Mouse (Mus musculus) cerebellum, adult 11 months (tissue): ENCODE measurements at regions not wholly inside any gene's neighbourhood (a gene's known extent, or its start where the extent isn't known, plus 50 kb on each side); places are given as distances from the start of the nearest gene placed in this dataset.
A peak's percentile ranks its signal among the peaks of the same experiment; 100 is the strongest.
"Not testable (repeated sequence)": the region's sequence is repeated elsewhere in the genome, so short reads cannot be mapped to it uniquely, and the experiment has no call there.

Source experiments
- DNase-seq: peaks from one replicate; pipeline ENCODE4 v3.0.0; 2022

- DNase-seq, result no peak
These were observed 198.3 kb upstream of the Slc7a14 start for GRCm38 (mm10) chr3:31508471-31508870.

DNA sequence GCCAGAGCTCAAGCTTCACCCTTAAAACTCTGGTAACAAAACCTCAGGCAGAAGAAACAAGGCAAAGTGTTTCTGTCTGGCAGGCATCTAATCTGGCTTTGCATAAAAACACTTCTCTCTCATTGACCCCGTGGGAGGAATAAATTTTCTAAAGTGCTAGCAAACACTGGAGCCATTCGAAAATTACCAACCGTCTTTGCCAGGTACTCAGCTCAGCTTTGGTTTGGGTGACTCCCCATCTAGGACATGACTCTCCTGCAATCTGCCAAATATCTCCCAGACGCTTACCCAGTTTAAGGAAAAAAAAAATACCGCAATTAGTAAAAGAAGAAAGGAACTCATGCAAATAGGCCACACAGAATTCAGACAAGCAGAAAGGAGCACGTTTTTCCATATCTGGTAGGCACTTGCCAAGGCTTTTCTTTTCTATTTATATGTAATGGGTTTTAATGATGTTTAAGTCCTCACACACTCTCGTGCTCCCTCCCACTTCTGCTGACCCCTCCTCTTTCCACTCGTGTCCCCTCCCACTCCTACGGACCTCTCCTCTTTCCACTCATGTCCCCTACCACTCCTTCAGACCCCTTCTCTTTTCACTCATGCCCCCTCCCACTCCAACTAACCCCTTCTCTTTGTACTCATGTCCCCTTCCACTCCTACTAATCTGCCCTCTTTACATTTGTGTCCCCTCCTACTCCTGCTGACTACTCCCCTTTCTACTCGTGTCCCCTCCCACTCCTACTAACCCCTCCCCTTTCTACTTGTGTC lies 189.2 kb upstream of the Slc7a14 start:
- DNase-seq, result no peak

DNA sequence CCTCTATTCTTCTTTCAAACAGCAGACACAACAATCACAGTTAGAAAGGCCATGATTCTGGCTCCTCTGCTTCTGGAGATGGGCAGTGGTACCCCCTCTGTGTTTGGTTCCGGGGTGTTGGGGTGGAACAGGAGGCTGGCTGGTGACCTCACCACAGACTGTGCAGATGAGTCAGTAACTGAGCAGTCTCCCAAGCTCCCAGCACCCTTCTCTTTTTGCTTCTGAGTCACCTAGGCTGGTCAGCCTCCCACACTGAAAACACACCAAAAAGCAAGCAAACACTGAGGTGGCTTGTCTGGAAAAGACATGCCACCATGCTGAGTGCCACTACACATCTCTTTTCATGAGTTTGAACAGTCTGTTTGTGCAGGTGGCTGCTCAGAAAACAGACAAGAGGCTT lies 185.1 kb upstream of the Slc7a14 start:
- no peak for DNase-seq

DNA sequence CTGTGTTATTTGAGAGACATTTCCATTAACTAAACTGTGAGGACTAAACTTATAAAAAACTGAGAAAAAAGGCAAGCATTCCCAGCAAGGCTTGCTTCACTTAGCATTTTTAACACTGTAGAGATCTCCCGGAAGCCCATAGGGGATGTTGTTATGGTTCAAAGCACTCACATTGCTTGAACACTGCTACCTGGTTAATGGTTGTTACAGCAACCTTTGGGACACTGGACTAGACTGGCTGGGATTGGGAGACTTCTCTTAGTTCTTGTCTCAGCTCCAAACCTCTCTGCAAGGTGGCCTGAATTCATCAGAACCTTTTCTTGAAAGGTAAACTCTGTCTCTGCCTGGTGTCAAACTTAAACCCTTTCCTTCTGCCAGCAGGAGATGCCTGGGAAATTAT lies 184.5 kb upstream of the Slc7a14 start:
- DNase-seq, result no peak

GRCm38 (mm10) chr3:31491736-31492135 lies 181.6 kb upstream of the Slc7a14 start:
- DNase-seq, result not testable (repeated sequence)

DNA sequence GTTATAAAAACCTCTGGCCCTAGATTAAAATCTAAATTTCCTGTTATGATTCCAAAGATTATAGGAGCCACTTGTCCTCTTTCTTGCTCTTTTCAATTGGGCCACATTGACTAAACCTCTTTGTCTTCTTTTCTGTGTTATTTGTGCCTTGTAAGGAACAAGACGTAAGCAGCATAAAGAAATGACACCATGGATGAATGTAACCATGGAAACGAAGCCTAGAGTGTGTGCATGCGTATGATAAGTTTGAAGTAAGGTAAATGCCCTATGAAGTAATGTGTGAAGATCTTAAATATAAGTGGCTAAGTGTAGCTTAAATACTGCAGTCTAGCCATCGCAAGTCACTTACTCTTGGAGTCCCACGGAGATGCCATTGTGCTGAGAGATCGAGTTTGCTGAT lies 177.4 kb upstream of the Slc7a14 start:
- DNase-seq, result no peak

DNA sequence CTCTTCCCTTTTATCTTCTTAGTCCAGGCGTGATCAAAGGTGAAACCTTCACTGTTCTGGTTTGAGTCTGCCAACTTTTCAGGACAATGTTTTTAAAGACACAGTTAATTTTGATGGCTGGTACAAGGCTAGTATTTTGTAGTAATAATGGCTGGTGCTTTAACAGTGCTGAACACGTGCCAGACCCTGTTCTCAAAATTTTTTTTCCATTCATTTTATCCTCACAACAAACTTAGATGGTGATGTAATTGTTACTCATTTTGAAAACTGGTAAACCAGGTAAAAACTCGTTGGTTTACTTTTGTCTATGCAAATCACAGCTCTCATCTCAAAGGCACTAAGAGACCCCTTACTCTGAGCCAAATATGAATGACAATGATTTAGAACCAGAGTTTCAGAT lies 171.8 kb upstream of the Slc7a14 start:
- DNase-seq, result no peak

GRCm38 (mm10) chr3:31467882-31468281 lies 157.7 kb upstream of the Slc7a14 start:
- DNase-seq, result no peak

- DNase-seq, result no peak
These were observed 154.1 kb upstream of the Slc7a14 start for GRCm38 (mm10) chr3:31464260-31464659.

- DNase-seq, result peak; percentile 19
These were observed 149.3 kb upstream of the Slc7a14 start for GRCm38 (mm10) chr3:31459456-31459855.

- no peak for DNase-seq
These were observed 147.8 kb upstream of the Slc7a14 start for GRCm38 (mm10) chr3:31457938-31458337.

GRCm38 (mm10) chr3:31455031-31455430 lies 144.9 kb upstream of the Slc7a14 start:
- no peak for DNase-seq

- no peak for DNase-seq
These were observed 134.7 kb upstream of the Slc7a14 start for GRCm38 (mm10) chr3:31444861-31445260.

DNA sequence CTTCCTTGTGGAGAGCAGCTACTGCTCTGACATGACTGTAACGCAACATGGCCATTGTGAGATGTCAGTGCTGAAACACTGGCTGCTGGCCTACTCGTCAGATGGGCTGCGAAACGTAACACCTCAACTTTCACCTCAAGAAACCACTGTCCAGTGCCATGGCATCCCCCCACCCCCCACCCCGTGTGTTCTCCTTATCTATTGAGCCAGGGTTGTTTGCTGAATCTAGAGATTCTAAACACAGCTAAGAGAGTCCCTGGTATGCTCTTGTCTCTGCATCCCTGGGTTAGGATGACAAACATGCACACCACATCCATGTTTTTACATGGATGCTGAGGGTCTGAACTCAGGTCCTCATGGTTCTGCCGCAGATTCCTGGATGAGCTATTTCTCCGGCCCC lies 134.1 kb upstream of the Slc7a14 start:
- DNase-seq, result no peak

GRCm38 (mm10) chr3:31443894-31444293 lies 133.7 kb upstream of the Slc7a14 start:
- DNase-seq, result no peak

DNA sequence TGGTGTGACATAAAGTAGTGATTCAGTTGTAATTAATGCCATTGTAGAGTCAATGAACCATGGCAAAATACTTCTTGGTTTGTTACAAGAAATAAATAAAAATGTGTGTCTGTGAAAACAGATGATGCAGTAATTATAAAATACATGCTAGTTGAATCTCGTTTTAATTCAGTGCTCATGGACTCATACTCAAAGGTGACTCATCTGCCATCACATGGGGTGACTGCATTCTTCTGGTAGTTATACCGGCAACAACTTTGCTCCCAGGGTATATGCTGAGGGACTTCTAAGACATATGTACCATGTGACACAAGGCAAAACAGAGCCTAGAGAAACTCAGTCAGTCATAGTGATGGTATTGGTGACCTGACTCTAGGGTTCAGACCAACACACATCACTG lies 130.1 kb upstream of the Slc7a14 start:
- DNase-seq, result no peak

DNA sequence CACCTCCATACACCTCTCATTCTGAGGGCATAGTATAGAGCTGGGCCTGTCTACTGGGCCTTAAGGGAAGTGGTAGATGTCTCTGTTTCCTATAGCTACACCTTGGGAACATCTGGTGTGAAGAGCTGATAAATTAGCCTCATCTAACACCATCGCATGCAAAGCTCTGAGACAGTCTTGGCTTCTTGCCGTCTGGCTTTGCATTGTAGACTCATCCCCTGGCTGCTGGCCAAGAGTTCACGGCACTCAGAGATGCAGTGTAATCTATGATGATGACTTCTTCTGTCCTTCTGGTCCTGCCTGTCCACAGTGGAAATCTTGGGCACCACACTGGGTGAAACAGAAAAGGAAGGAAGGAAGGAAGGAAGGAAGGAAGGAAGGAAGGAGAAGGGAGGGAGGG lies 127.8 kb upstream of the Slc7a14 start:
- DNase-seq, result peak; percentile 6

- DNase-seq, result no peak
These were observed 125.2 kb upstream of the Slc7a14 start for GRCm38 (mm10) chr3:31435204-31435963.

GRCm38 (mm10) chr3:31433201-31433600 lies 123.0 kb upstream of the Slc7a14 start:
- no peak for DNase-seq

- no peak for DNase-seq
These were observed 113.3 kb upstream of the Slc7a14 start for GRCm38 (mm10) chr3:31423517-31423916.

DNA sequence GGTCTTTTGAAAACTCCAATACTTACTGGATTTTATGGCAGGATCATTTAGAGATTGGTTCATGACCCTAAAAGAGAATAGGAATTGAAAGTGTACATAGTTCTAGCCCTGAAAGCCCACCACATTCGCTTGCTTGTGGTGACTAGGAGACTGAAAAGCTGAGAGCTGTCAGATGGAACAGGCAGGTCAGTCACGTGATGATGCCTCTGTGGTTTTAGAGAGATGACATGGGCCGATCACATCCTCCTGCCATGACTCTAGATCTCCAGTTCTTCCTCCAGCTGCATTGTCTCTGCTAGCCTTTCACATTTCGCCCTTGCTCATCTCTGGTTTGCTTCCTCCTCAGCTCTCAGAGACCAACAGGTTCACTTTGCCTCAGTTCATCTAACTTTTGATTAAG lies 98.6 kb upstream of the Slc7a14 start:
- no peak for DNase-seq

DNA sequence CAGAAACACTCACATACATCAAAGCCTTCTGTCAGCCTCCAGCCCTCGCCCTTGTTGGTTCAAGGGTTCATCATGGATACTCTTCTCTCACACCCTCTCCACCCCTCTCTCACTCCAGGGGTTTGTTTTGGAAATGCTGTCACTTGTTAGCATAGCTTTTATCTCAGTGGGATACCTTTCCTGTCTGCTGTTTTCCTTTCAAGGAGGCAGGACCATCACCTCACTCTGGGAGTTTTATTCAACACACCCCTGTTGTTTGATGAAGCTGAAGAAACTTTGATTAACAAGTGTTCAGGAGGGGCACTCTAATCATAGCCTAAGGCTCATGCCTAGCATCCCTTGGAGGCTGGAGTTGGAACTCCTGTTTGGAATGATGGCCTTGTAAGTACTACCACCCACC lies 95.7 kb upstream of the Slc7a14 start:
- DNase-seq, result no peak

GRCm38 (mm10) chr3:31399136-31399535 lies 89.0 kb upstream of the Slc7a14 start:
- no peak for DNase-seq

DNA sequence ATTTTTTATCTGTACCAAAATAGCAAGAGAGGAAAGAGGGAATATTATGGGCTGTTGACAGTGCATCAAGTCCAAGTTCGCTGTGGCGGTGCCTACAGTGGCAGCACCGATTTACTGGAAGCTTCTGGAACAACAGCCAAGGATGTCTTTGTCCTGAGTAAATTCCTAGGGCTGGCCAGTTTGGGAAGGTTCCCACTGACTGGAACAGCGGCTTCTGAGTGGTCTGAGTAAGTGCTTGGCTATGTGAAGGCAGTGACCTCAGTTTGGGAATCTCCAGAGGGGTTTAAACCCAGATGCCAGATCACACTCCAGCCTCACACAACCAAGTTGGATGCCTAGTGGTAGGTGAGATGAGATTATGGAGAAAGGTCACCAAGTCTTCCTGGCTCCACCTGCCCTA lies 84.4 kb upstream of the Slc7a14 start:
- DNase-seq, result no peak

DNA sequence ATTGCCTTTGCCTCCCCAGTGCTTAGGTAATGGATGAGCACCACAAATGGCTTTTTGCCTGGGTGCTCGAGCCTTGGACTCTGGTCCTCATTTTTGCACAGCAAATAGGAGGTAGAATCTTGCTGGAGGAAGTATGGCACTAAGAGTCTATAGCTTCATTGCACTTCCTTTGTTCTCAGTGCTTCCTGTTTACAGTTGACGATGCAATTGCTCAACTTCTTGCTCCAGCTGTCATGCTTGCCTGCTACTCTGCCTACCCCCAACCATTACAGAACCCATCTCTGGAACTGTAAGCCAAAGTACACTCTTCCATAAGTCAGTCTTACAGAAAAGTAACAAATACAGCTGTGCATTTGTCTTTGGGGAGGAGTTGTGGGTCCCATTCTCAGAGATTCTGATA lies 79.8 kb upstream of the Slc7a14 start:
- DNase-seq, result no peak
